Mouse (Mus musculus) hematopoietic stem cell, adult 5-6 weeks (primary cell): Measurements from ENCODE around the gene Pabpn1l. TPM values are rescaled to one million over a fixed set of nuclear protein-coding genes. Genes with fewer than 3 reads are reported as not detected.
"Not testable (repeated sequence)": the region's sequence is repeated elsewhere in the genome, so short reads cannot be mapped to it uniquely, and the experiment has no call there.

ENCODE experiments used
- ATAC-seq, 2 experiments: fragments of 125-278 bp in 1 of 2; replicated peaks in 1 of 2; 2 replicates each; pipeline ENCODE4 v1.8.0; 2016 to 2017; ENCODE audit warnings: inconsistent platforms in 2 of 2, mild to moderate bottlenecking in 2 of 2, moderate number of reproducible peaks in 2 of 2, low read depth in 1 of 2, moderate TSS enrichment in 1 of 2; ENCODE audit not compliant: low FRiP score in 2 of 2, poor library complexity in 2 of 2, severe bottlenecking in 2 of 2, insufficient read depth in 1 of 2, low TSS enrichment in 1 of 2
- total RNA-seq: library from RNA; stranded (forward); fragments of 172-1452, 232-1000 nt; gene quantifications from 2 replicates; pipeline ENCODE4 v1.2.3, GENCODE M21; 2017

The Pabpn1l gene
- total RNA-seq, 1 experiment from 2014 or later, result not detected

DNA sequence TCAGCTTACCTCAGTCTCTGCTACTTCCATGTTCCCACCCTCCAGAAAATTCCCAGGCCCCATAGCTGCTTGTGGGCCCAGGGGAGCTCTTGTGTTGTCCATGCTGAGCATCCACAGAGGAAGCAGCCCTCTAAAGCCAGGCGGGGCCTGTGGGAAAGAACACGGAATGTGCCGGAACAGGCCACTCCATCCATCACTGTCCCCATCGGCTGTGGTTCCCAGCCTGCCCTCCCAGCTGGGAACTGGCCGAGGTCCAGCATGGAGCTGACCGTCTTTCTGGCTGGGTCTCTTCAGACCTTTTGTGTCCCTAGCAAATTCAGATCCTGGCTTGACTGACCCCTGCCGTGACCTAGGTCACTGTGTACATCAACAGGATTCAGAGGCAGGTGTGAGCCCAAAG, 32.2 kb upstream of the Pabpn1l start:
- ATAC-seq, result no peak

GRCm38 (mm10) chr8:122652643-122653042, 30.1 kb upstream of the Pabpn1l start:
- ATAC-seq, result no peak

DNA sequence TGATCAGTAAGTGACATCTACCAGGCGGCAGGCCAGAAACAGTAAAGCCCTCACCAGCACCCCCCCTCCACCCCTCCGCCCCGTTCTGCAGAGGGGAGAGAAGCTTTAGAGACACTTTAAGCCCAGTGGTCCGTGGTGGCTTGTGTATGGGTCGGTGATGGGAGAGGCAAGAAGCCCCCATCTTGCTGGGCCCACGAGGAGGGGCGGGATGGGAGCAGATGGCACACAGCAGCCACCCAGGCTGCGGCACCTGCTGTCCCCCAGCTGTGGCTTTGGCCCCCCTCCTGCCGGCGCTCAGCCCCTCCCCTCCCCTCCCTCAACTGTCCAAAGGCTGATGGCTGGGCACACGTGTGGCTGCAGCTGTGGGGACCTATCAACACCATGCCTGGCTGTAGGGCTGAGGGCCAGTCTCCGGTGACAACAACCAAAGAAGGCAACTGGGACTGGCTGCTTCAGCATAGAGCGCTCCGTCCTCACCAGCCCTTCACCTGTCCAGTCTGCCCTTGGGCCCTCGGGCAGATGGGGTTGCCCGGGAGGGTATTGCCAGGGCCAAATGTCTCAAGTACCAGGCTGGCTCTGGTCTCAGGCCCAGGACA, 28.9 kb upstream of the Pabpn1l start:
- ATAC-seq, result no peak

- no peak for ATAC-seq
These were observed 25.8 kb upstream of the Pabpn1l start for GRCm38 (mm10) chr8:122648192-122648970.

- no peak for ATAC-seq
These were observed 23.8 kb upstream of the Pabpn1l start for GRCm38 (mm10) chr8:122646337-122646736.

DNA sequence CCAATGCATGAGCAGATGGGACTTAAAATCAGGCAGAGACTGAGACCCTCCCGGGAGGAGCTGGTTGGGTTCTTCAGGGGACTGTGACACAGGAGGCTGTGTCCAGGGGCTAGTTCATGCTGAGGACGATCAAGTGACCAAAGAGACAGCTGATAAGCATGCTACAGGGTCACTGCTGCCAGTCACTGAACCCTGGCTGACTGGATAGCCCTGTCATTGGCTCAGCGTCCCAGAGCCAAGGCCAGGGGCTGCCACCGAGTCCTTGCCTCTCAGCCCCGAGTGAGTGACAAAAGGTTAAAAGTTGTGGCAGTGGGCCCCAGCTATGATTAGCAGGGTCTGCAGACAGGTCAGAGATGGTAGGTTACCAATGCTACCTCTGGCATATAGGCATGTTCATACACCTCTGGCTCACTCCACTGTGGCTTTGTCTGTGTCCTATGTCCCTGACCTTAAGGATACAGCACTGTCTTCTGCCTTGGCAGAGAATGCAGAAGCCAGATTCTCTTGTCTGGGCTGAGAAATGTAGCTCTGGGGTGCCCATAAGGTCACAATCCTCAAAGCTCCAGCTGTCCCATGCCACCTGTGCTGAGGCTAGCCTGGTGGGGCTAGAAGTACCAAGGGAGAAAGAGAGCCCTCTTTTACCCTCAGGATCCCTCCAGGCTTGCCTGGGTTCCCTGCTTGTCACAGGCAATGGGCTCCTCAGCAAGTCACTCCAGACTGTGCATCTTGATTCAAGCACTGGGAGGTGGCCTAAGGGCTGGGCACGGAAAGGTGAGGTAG, 21.8 kb upstream of the Pabpn1l start:
- no peak for ATAC-seq

DNA sequence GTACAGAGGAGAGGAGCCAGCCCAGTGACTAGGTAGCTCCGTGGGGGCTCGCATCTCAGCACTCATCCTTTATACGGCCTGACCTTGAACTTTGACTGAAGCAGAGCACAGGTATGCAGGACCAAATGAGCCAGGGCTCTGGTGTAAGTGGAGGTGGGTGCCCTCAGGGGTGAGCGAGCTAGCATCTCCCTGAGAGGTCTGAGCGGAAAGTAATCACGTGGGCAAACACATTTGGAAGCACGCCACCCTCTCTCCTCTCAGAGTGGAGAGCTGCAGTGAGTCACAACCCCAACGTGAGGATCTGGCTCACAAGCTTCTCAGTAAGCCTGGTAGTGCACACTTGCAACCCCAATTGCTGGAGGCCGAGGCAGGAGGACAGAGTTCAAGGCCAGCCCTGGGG, 19.5 kb upstream of the Pabpn1l start:
- no peak for ATAC-seq

DNA sequence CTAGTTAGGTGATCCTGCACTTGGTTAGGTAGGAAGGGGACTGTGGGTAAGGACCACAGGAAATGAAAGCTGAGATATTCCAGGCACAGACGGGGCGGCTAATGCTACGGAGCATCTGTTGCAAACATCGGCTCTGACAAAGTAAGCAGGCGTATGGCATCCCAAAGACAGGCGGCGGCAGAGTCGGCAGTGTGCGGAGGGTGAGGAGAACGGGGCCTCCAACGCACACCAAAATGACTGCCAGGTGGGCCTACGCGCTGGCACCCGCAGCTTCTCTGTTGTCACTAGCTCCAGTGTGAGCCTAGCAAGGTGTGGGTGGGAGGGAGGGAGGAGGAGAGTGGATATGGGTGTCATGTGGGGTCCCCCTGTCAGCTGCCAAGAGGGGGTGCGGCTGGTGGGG, 18.9 kb upstream of the Pabpn1l start:
- no peak for ATAC-seq

GRCm38 (mm10) chr8:122640825-122641224, 18.3 kb upstream of the Pabpn1l start:
- no peak for ATAC-seq

DNA sequence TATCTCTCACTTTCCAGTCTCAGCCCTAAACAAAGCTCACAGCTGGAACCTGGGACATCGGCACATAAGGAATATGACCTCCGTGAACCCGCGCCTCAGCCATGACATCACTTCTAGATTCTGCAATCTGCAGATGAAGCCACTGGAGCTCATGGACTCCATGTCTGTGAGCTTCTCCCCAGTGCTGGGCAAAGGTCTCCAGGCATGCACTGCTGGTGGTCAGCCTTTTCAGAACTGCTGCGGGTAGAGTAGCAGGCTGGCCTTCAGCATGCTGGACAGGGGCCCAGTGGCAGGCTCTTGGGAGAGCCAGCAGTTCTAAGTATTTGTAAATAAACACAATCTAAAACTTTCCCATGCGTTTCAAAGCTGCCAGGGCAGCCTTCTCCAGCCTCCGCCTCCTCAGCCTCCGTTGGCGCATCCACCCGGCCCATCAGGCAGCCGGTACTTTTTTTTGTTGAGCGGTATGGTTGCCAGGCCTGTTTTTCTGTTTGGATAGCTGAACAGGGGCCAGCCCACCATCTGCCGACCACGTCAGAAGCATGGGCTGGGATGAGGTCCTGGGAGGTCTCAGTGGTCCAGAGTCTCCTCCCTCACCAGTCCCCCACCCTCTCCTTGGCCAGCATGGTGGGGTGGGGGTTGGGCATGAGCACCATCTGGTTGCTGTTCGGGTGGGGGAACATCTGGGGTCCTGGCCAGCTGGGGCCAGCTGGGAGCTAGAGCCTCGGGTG, 17.1 kb upstream of the Pabpn1l start:
- ATAC-seq, result no peak

GRCm38 (mm10) chr8:122638601-122639000, 16.1 kb upstream of the Pabpn1l start:
- no peak for ATAC-seq

- ATAC-seq, result no peak
These were observed 14.7 kb upstream of the Pabpn1l start for GRCm38 (mm10) chr8:122637230-122637629.

GRCm38 (mm10) chr8:122636803-122637175, 14.2 kb upstream of the Pabpn1l start:
- ATAC-seq, result no peak

- no peak for ATAC-seq
These were observed 13.6 kb upstream of the Pabpn1l start for GRCm38 (mm10) chr8:122635878-122636802.

- ATAC-seq, result no peak
These were observed 10.7 kb upstream of the Pabpn1l start for GRCm38 (mm10) chr8:122633205-122633604.

DNA sequence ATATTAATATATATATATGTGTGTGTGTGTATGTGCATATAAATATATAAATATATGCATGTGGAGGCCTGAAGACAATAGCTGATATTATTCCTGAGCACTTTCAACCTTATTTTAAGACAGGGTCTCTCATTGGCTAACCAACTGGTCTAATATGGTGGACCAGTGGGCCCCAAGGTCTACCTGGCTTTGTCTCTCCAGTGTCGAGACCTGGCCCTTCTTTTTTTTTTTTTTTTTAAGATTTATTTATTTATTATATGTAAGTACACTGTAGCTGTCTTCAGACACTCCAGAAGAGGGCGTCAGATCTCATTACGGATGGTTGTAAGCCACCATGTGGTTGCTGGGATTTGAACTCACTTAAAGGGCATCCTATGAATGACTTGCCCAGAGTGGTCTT, 9.6 kb upstream of the Pabpn1l start:
- not testable (repeated sequence) for ATAC-seq

DNA sequence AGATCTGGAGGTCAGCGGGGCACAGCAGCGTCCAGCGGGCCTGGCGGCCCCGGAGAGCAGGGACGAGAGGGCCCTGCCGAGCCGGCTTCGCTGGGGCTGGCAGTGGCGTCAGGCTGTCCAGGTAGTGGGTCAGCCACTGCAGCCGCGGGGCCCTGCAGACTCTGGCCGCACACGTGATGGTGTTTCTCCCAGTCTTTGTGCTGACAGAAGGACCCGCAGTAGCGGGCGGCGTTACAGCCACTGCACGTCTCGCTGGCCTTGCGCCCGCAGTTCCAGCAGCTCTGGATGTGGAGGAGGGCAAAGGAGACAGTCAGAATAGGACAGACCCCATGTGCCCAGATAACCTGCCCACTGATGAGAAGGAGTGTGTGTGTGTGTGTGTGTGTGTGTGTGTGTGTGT, 8.2 kb upstream of the Pabpn1l start:
- no peak for ATAC-seq
